Mouse (Mus musculus) liver, adult 2 months (tissue): Measurements from ENCODE around the gene Calml3. TPM values are rescaled to one million over a fixed set of nuclear protein-coding genes. Genes with fewer than 3 reads are reported as not detected.

ENCODE experiments used
- DNase-seq: peaks from one replicate; pipeline ENCODE4 v3.0.0-alpha.2; 2011; ENCODE audit warnings: low read depth, low spot score; ENCODE audit errors: extremely low read depth
- H3K27ac ChIP-seq: fragments of 200-500 bp; replicated peaks from 2 replicates; pipeline ENCODE4 v1.5.1; 2012; ENCODE audit warnings: low read depth, mild to moderate bottlenecking, control low read depth, inconsistent platforms, low read length; ENCODE audit not compliant: insufficient read depth
- H3K27me3 ChIP-seq: fragments of 200-500 bp; 2 replicates; pipeline ENCODE4 v1.6.1; 2012; ENCODE audit warnings: mild to moderate bottlenecking, moderate library complexity, low read length, inconsistent platforms; ENCODE audit not compliant: control insufficient read depth, insufficient read depth
- H3K36me3 ChIP-seq: fragments of 200-500 bp; 2 replicates; pipeline ENCODE4 v1.6.1; 2012; ENCODE audit warnings: low read length, inconsistent platforms; ENCODE audit not compliant: control insufficient read depth, insufficient read depth
- H3K4me1 ChIP-seq: fragments of 200-500 bp; 2 replicates; pipeline ENCODE4 v1.6.1; 2011; ENCODE audit warnings: low read length; ENCODE audit not compliant: control insufficient read depth, insufficient read depth
- H3K4me3 ChIP-seq: fragments of 200-500 bp; 2 replicates; pipeline ENCODE4 v1.5.1; 2011; ENCODE audit warnings: low read depth, mild to moderate bottlenecking, control low read depth, low read length, moderate library complexity; ENCODE audit not compliant: insufficient read depth
- H3K79me2 ChIP-seq: fragments of 200-500 bp; 2 replicates; pipeline ENCODE4 v1.6.1; 2012; ENCODE audit warnings: inconsistent platforms, mild to moderate bottlenecking, low read length, moderate library complexity; ENCODE audit not compliant: control insufficient read depth, insufficient read depth
- H3K9ac ChIP-seq: fragments of 200-500 bp; 2 replicates; pipeline ENCODE4 v1.6.1; 2012; ENCODE audit warnings: low read depth, mild to moderate bottlenecking, control low read depth, inconsistent platforms, low read length
- CTCF ChIP-seq: fragments of 200-500 bp; IDR thresholded peaks from 2 replicates; pipeline ENCODE4 v1.5.1; 2011; ENCODE audit warnings: low read depth, low read length, control low read depth
- POLR2A ChIP-seq: fragments of 200-500 bp; IDR thresholded peaks from 2 replicates; pipeline ENCODE4 v1.6.1; 2011; ENCODE audit warnings: low read length, control low read depth; ENCODE audit not compliant: insufficient read depth; ENCODE audit errors: extremely low read depth
- WGBS: fragments of 180-500 bp; shearing (Covaris S2); methylation state at CpG from one replicate; pipeline ENCODE4 v1.1.7; 2018; 5-methylcytosine and 5-hydroxymethylcytosine counted together
- polyA plus RNA-seq: library from polyadenylated mRNA; depleted of rRNA; stranded (reverse); fragments of >200 nt; gene quantifications from 2 replicates; pipeline ENCODE4 v1.2.3, GENCODE M21; 2012
- total RNA-seq: library from RNA; depleted of rRNA; stranded (reverse); fragments of >200 nt; gene quantifications from 2 replicates; pipeline ENCODE4 v1.2.3, GENCODE M21; 2014

Gene Calml3
- total and polyA plus RNA-seq, 2 experiments, result not detected

GRCm38 (mm10) chr13:3771221-3771620 lies 32.9 kb downstream of the Calml3 start:
- Histone ChIP-seq H3K79me2 (no peaks in the 10 kb centered on the region), H3K9ac (no peak overlapping the region), H3K27ac (no peak overlapping the region), H3K4me3 (no peak overlapping the region), H3K4me1 (peaks cover 29% of the 10 kb centered on the region), H3K36me3 (no peaks in the 10 kb centered on the region), H3K27me3 (no peaks in the 10 kb centered on the region)
- no peak for DNase-seq
- TF ChIP-seq POLR2A (no peak), CTCF (no peak)
- 96% methylated on average over 5 of the region's 5 CpGs for WGBS

- Histone ChIP-seq H3K79me2 (no peaks in the 10 kb centered on the region), H3K4me1 (peaks cover 33% of the 10 kb centered on the region), H3K9ac (no peak overlapping the region), H3K4me3 (no peak overlapping the region), H3K27ac (no peak overlapping the region), H3K36me3 (no peaks in the 10 kb centered on the region), H3K27me3 (no peaks in the 10 kb centered on the region)
- TF ChIP-seq POLR2A (no peak), CTCF (no peak)
- WGBS, result 58% methylated on average over 11 of the region's 11 CpGs
- DNase-seq, result peak; percentile 78
Measured at GRCm38 (mm10) chr13:3770170-3771024, 33.7 kb downstream of the Calml3 start.

- Histone ChIP-seq H3K27ac (peak overlapping the region; percentile 46), H3K27me3 (no peaks in the 10 kb centered on the region), H3K79me2 (no peaks in the 10 kb centered on the region), H3K36me3 (no peaks in the 10 kb centered on the region), H3K4me3 (no peak overlapping the region), H3K9ac (no peak overlapping the region), H3K4me1 (peaks cover 33% of the 10 kb centered on the region)
- 74% methylated on average over 3 of the region's 3 CpGs for WGBS
- DNase-seq, result peak; percentile 16
- no peak for TF ChIP-seq POLR2A
- TF ChIP-seq CTCF, result no peak
Measured at GRCm38 (mm10) chr13:3769531-3769930, 34.6 kb downstream of the Calml3 start.

GRCm38 (mm10) chr13:3768621-3769020 lies 35.5 kb downstream of the Calml3 start:
- no peak for TF ChIP-seq CTCF
- TF ChIP-seq POLR2A, result no peak
- H3K4me1 ChIP-seq, result peaks cover 33% of the 10 kb centered on the region
- 28% methylated on average over 3 of the region's 3 CpGs for WGBS

GRCm38 (mm10) chr13:3767086-3767485 lies 37.0 kb downstream of the Calml3 start:
- H3K4me1 ChIP-seq, result peaks cover 33% of the 10 kb centered on the region
- no peak for DNase-seq
- H3K27ac ChIP-seq, result no peak overlapping the region
- no peaks in the 10 kb centered on the region for H3K79me2 ChIP-seq
- no peak overlapping the region for H3K9ac ChIP-seq
- H3K27me3 ChIP-seq, result no peaks in the 10 kb centered on the region
- no peak overlapping the region for H3K4me3 ChIP-seq
- no peaks in the 10 kb centered on the region for H3K36me3 ChIP-seq
- TF ChIP-seq POLR2A, result no peak
- no peak for TF ChIP-seq CTCF

More at GRCm38 (mm10) chr13:3768621-3769020, 35.5 kb downstream of the Calml3 start:
- H3K4me3 ChIP-seq, result no peak overlapping the region
- H3K9ac ChIP-seq, result no peak overlapping the region
- H3K36me3 ChIP-seq, result no peaks in the 10 kb centered on the region
- peak overlapping the region; percentile 53 for H3K27ac ChIP-seq
- no peaks in the 10 kb centered on the region for H3K27me3 ChIP-seq
- DNase-seq, result peak; percentile 81
- H3K79me2 ChIP-seq, result no peaks in the 10 kb centered on the region

- Histone ChIP-seq H3K27ac (0 out of 2 replicates have a peak overlapping the region, but pooled peaks have one; percentile 40), H3K4me1 (peaks cover 33% of the 10 kb centered on the region), H3K9ac (no peak overlapping the region), H3K36me3 (no peaks in the 10 kb centered on the region), H3K79me2 (no peaks in the 10 kb centered on the region), H3K27me3 (no peaks in the 10 kb centered on the region), H3K4me3 (no peak overlapping the region)
- TF ChIP-seq POLR2A (no peak), CTCF (no peak)
- no peak for DNase-seq
- 71% methylated on average over 4 of the region's 4 CpGs for WGBS
Measured at GRCm38 (mm10) chr13:3765781-3766180, 38.3 kb downstream of the Calml3 start.
